Comparison of ENCODE assay signal across 25 mouse cellular contexts in the genomic region with DNA sequence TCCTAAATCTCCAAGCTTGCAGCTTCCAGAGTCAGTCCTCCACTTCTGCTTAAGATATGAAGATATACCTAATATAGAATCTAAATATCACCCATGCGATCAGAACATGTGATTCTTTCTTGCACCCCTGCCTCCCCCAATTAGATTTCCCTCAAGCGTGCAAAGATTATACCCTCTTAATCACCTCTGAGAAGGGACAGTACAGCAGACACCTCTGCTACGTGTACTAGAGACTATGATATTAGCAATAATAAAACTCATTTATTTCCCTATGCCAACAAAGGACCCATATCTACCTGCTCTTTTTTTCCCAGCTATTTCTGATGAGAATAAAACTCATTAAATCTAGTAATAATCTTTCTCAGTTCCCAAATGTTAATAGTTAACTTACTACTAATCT. TPM values are rescaled to one million over a fixed set of nuclear protein-coding genes. Genes with fewer than 3 reads are reported as not detected.
A peak's percentile ranks its signal among the peaks of the same experiment; 100 is the strongest.
DNase-seq lines count a peak whose midpoint lies in the region; ATAC-seq lines count a peak whose summit lies in the region.
"Had no signal": no experiment of that assay in that cellular context is flagged by ENCODE, and none has a peak within 500 bp of the region (broad histone marks: within the 10 kb centered on the region; RNA-seq: fewer than 3 reads in every experiment).

No protein-coding gene starts in this region.

- H3K27ac ChIP-seq in intestine, embryonic 15.5 days, result no peak overlapping the region
- no peak overlapping the region for H3K27ac ChIP-seq in intestine, embryonic 16.5 days (ENCODE audit: low read length)
- no peak overlapping the region for H3K27ac ChIP-seq in neural tube, embryonic 15.5 days (replicated peaks)
- H3K27ac ChIP-seq: embryonic facial prominence, embryonic 13.5 days; embryonic facial prominence, embryonic 15.5 days; forebrain, embryonic 10.5 days; forebrain, embryonic 12.5 days had no signal

- peak; percentile 29 for DNase-seq in heart, adult 11 months
- no peak for DNase-seq in heart, postnatal 25 days (ENCODE audit: low spot score)
- no peak for DNase-seq in neural tube, embryonic 10.5 days (ENCODE audit: extremely low spot score, low spot score)
- no peak for DNase-seq in kidney, postnatal 14 days
- DNase-seq: adrenal gland, adult 2 months; adrenal gland, postnatal 10 days; adrenal gland, postnatal 25 days; cerebellum, adult 11 months; cerebellum, adult 18-20 months; cerebellum, adult 8-10 months; cerebellum, adult 9-11 months; cerebellum, postnatal 14 days; cerebellum, postnatal 36 days; embryo, embryonic 11 days had no signal

- no peak overlapping the region for H3K9ac ChIP-seq in intestine, embryonic 15.5 days
- no peak overlapping the region for H3K9ac ChIP-seq in intestine, embryonic 16.5 days (ENCODE audit: low read depth, low read length)
- H3K9ac ChIP-seq in neural tube, embryonic 15.5 days (replicated peaks), result no peak overlapping the region
- H3K9ac ChIP-seq: embryonic facial prominence, embryonic 13.5 days; embryonic facial prominence, embryonic 15.5 days; forebrain, embryonic 12.5 days had no signal

- intact Hi-C loops in heart, postnatal 25 days (cut with DNase I), result no loop called here

- peaks cover 15% of the 10 kb centered on the region for H3K4me1 ChIP-seq in intestine, embryonic 15.5 days (replicated peaks)
- peaks cover 15% of the 10 kb centered on the region for H3K4me1 ChIP-seq in intestine, embryonic 16.5 days (ENCODE audit: control insufficient read depth, insufficient read depth, low read length)
- peaks cover 30% of the 10 kb centered on the region for H3K4me1 ChIP-seq in neural tube, embryonic 15.5 days

- no peaks in the 10 kb centered on the region for H3K9me3 ChIP-seq in intestine, embryonic 15.5 days
- no peaks in the 10 kb centered on the region for H3K9me3 ChIP-seq in intestine, embryonic 16.5 days (ENCODE audit: control insufficient read depth, low read length)
- no peaks in the 10 kb centered on the region for H3K9me3 ChIP-seq in neural tube, embryonic 15.5 days (replicated peaks)
- H3K9me3 ChIP-seq: embryonic facial prominence, embryonic 13.5 days; embryonic facial prominence, embryonic 15.5 days; forebrain, embryonic 10.5 days; forebrain, embryonic 12.5 days had no signal

- H3K4me2 ChIP-seq in intestine, embryonic 15.5 days (replicated peaks), result no peak overlapping the region
- no peak overlapping the region for H3K4me2 ChIP-seq in intestine, embryonic 16.5 days (ENCODE audit: low read depth, low read length)
- H3K4me2 ChIP-seq in neural tube, embryonic 15.5 days, result no peak overlapping the region
- H3K4me2 ChIP-seq: embryonic facial prominence, embryonic 13.5 days; embryonic facial prominence, embryonic 15.5 days; forebrain, embryonic 12.5 days had no signal

- H3K4me3 ChIP-seq in intestine, embryonic 15.5 days (replicated peaks), result no peak overlapping the region
- no peak overlapping the region for H3K4me3 ChIP-seq in intestine, embryonic 16.5 days (ENCODE audit: low read length)
- H3K4me3 ChIP-seq in neural tube, embryonic 15.5 days (replicated peaks), result no peak overlapping the region
- H3K4me3 ChIP-seq: embryonic facial prominence, embryonic 13.5 days; embryonic facial prominence, embryonic 15.5 days; erythroblast, embryonic 14.5 days; forebrain, embryonic 10.5 days; forebrain, embryonic 12.5 days had no signal

- 65% methylated on average over 3 of the region's 3 CpGs for WGBS in intestine, embryonic 15.5 days
- WGBS in intestine, embryonic 16.5 days, result 59% methylated on average over 3 of the region's 3 CpGs
- WGBS in neural tube, embryonic 15.5 days, result 64% methylated on average over 3 of the region's 3 CpGs

- H3K36me3 ChIP-seq in intestine, embryonic 15.5 days, result no peaks in the 10 kb centered on the region
- H3K36me3 ChIP-seq in intestine, embryonic 16.5 days (ENCODE audit: control insufficient read depth, insufficient read depth, low read length), result no peaks in the 10 kb centered on the region
- H3K36me3 ChIP-seq in neural tube, embryonic 15.5 days, result 0 out of 2 replicates have a peak, but pooled peaks cover 5% of the 10 kb centered on the region
- H3K36me3 ChIP-seq: embryonic facial prominence, embryonic 13.5 days; embryonic facial prominence, embryonic 15.5 days; forebrain, embryonic 10.5 days; forebrain, embryonic 12.5 days had no signal

- no peaks in the 10 kb centered on the region for H3K27me3 ChIP-seq in intestine, embryonic 15.5 days (replicated peaks)
- H3K27me3 ChIP-seq in intestine, embryonic 16.5 days (replicated peaks; ENCODE audit: control insufficient read depth, insufficient read depth, low read length), result no peaks in the 10 kb centered on the region
- no peaks in the 10 kb centered on the region for H3K27me3 ChIP-seq in neural tube, embryonic 15.5 days (replicated peaks)
- H3K27me3 ChIP-seq: embryonic facial prominence, embryonic 13.5 days; embryonic facial prominence, embryonic 15.5 days; forebrain, embryonic 12.5 days had no signal

- peak; percentile 50 for ATAC-seq in intestine, embryonic 15.5 days
- no peak for ATAC-seq in intestine, embryonic 16.5 days
- peak; percentile 55 for ATAC-seq in neural tube, embryonic 15.5 days (ENCODE audit: low FRiP score)
- ATAC-seq: forebrain, embryonic 14.5 days had no signal

RNA-seq across cellular contexts. Expression of gene Tmtc1, which starts 49.9 kb away (rescaled TPM):
- total RNA-seq in heart, postnatal 25 days (2021), result 10 to 100 TPM; 90.6 to 92.3 TPM
- polyA plus RNA-seq in intestine, embryonic 15.5 days (2015; fragmentation: Nextera tagmentation; extraction: Ambion mirVana), result 1.6 and 2.0 TPM in 2 replicates
- 0.64 and 0.66 TPM in 2 replicates for polyA plus RNA-seq in intestine, embryonic 16.5 days (2015; fragmentation: Nextera tagmentation; extraction: Ambion mirVana)
- polyA plus RNA-seq in neural tube, embryonic 15.5 days (2015; fragmentation: Nextera tagmentation; extraction: Ambion mirVana), result 3.6 and 3.8 TPM in 2 replicates
- total RNA-seq: MEL had no signal
- polyA plus RNA-seq: C2C12; erythroblast, embryonic 14.5 days had no signal
